Mouse (Mus musculus) neural tube, embryonic 11.5 days (tissue): ENCODE measurements around the gene Nxph1. TPM values are rescaled to one million over a fixed set of nuclear protein-coding genes. Genes with fewer than 3 reads are reported as not detected.
A peak's percentile ranks its signal among the peaks of the same experiment; 100 is the strongest.

Experiments
- ATAC-seq: fragments of 200-750 bp; cut with Nextera tagmentation; 2 replicates; pipeline ENCODE4 v1.8.0; 2017; ENCODE audit warnings: moderate number of reproducible peaks, mild to moderate bottlenecking, moderate TSS enrichment, moderate library complexity; ENCODE audit not compliant: insufficient read depth, low FRiP score, low TSS enrichment
- DNase-seq: peaks from one replicate; pipeline ENCODE4 v3.0.0-alpha.2; 2015; ENCODE audit warnings: low spot score
- H3K27ac ChIP-seq: fragments of 300-500 bp; sonication (generic); 2 replicates; pipeline ENCODE4 v1.5.1; 2014; ENCODE audit warnings: low read depth, mild to moderate bottlenecking, low read length
- H3K27me3 ChIP-seq: fragments of 300-500 bp; sonication (generic); 2 replicates; pipeline ENCODE4 v1.6.1; 2014; ENCODE audit warnings: mild to moderate bottlenecking, low read length, mixed read lengths; ENCODE audit not compliant: control insufficient read depth, insufficient read depth
- H3K36me3 ChIP-seq: fragments of 300-500 bp; sonication (generic); 2 replicates; pipeline ENCODE4 v1.6.1; 2014; ENCODE audit warnings: mild to moderate bottlenecking, low read length, moderate library complexity, mixed read lengths; ENCODE audit not compliant: control insufficient read depth, insufficient read depth
- H3K4me1 ChIP-seq: fragments of 300-500 bp; sonication (generic); 2 replicates; pipeline ENCODE4 v1.6.1; 2014; ENCODE audit warnings: low read length, mixed read lengths; ENCODE audit not compliant: control insufficient read depth, insufficient read depth
- H3K4me2 ChIP-seq: fragments of 300-500 bp; sonication (generic); 2 replicates; pipeline ENCODE4 v1.6.1; 2014; ENCODE audit warnings: low read depth, mild to moderate bottlenecking, moderate library complexity
- H3K4me3 ChIP-seq: fragments of 300-500 bp; sonication (generic); 2 replicates; pipeline ENCODE4 v1.5.1; 2014; ENCODE audit warnings: low read depth, low read length
- H3K9ac ChIP-seq: fragments of 300-500 bp; sonication (generic); 2 replicates; pipeline ENCODE4 v1.6.1; 2014; ENCODE audit warnings: mild to moderate bottlenecking, low read length
- H3K9me3 ChIP-seq: fragments of 300-500 bp; sonication (generic); 2 replicates; pipeline ENCODE4 v1.6.1; 2016; ENCODE audit warnings: low read length; ENCODE audit not compliant: control insufficient read depth
- whole genome bisulfite sequencing: fragments of 180-500 bp; shearing (Covaris S2); extraction: QIAGEN DNeasy Blood & Tissue Kit; methylation state at CpG from one replicate; pipeline ENCODE4 v1.1.7; 2014; 5-methylcytosine and 5-hydroxymethylcytosine counted together
- polyA plus RNA-seq: library from polyadenylated mRNA; unstranded; fragments of >200 nt; fragmentation: Nextera tagmentation; extraction: Ambion mirVana; gene quantifications from 2 replicates; pipeline ENCODE4 v1.2.1, GENCODE M21; 2014

Gene Nxph1
- polyA plus RNA-seq = 9.4 and 9.7 TPM in 2 replicates

DNA sequence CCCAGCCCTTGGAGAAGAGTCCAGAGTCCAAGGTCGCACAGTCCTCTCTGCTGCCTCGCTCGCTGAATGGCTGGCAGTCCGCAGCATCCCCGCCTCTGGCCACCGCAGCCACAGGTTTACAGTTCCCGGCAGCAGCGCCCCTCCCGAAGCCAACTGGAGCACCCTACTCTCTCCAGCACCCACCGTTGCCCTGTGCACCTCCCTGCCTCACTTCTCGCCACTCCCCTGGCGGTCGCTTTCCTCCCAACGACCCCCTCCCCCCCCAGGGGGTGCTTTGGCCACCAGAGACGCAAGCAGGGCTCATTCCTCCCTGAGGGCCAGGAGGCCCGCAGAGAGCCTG, at the start of gene Nxph1:
TSS of gene Nxph1 (plus strand) at position 301 of the 340 bp plus-strand sequence.
- DNase-seq = no peak

DNA sequence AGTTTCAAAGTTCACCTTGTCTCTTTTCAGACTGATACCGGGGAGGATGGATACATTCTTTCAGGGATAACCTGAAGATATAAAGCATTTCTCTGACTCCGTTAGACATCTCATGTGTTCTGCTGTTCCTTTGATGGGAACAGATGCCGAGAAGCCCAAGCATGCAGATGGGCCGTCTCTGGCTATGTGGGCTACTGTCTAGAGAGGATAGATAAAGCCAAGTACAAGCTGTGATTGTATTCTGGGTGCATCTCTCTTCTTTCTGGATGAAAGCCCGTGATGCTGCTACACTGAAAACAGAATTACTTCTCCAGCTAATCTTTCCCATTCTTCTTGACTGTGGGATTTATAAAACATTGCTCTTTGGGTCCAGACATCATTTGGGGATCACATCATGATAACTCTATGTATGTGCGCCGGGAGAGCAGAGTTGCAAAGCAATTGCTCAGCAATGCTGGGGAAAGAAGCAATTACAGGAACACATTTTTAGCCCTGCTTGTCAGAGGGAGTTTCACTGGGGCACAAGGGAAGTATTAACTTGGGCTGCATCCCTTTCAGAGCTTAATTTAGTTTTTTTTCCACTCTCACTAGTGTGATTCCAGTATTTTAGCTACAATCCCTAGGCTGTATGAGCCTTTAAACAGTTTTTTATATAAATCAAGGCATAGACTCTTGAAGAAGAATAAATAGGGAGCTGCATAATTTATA, 48.1 kb upstream of the Nxph1 start:
- H3K9me3 ChIP-seq = no peaks in the 10 kb centered on the region
- ATAC-seq (no peak), DNase-seq (no peak)
- no peaks in the 10 kb centered on the region for H3K27me3 ChIP-seq
- no peak overlapping the region for H3K4me2 ChIP-seq
- 0 out of 2 replicates have a peak, but pooled peaks cover 3% of the 10 kb centered on the region for H3K4me1 ChIP-seq
- H3K36me3 ChIP-seq = no peaks in the 10 kb centered on the region
- no peak overlapping the region for H3K9ac ChIP-seq
- H3K4me3 ChIP-seq = no peak overlapping the region
- no peak overlapping the region for H3K27ac ChIP-seq
- WGBS = 75% methylated on average over 7 of the region's 7 CpGs

More for the DNA sequence above, at the start of gene Nxph1:
- under 1% methylated on average over 16 of the region's 16 CpGs for WGBS
- H3K27me3 ChIP-seq = peaks cover 61% of the 10 kb centered on the region
- ATAC-seq = peak; percentile 18
- no peaks in the 10 kb centered on the region for H3K36me3 ChIP-seq
- no peaks in the 10 kb centered on the region for H3K9me3 ChIP-seq
- H3K4me1 ChIP-seq = peaks cover 2% of the 10 kb centered on the region; the same call in 1 of the 2 replicates
- no peak within 1 kb of the TSS for H3K27ac ChIP-seq
- H3K9ac ChIP-seq = no peak within 1 kb of the TSS
- H3K4me2 ChIP-seq = peak within 1 kb of the TSS; percentile 75
- peak within 1 kb of the TSS; percentile 40 for H3K4me3 ChIP-seq

DNA sequence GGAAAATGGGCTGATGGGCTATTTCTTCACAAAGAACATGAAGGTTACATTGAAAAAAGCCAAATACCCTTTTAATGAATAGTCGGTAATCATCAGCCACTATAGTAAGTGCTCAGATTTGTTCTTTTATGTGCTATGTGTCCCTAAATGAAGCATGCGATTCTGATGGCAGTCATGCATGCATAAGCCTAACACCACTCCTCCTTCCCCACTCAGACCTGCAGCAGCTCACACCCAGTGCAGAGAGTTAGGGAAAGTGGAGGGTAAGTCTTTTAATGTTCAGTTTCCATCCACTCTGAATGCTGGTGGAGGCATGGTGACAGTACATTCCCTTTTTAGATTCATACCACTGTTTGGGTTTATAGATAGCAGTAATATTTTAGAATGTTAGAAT, 47.5 kb upstream of the Nxph1 start:
- no peak for ATAC-seq
- 55% methylated on average over 2 of the region's 2 CpGs for WGBS
- no peak for DNase-seq

DNA sequence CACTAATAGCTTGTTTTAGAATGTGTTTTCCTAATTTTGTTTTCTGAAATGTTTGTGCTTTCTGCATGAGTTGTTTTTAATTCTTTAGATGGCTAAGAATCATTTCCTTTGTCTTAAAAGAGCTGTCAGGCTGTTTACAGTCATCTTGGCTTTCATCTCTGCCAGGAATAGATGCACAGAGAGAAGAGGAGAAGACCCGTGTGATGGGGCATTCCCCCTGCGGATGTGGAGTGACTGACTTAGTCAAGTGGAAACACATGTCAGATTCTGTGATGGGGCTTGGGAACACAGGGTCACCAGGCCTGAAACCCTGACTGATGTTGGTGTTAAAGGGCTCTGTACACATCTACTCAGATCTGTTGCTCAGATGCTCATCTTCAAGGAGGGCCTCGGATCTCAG, 40.3 kb upstream of the Nxph1 start:
- no peak overlapping the region for H3K4me2 ChIP-seq
- DNase-seq (no peak), ATAC-seq (no peak)
- H3K4me1 ChIP-seq = no peaks in the 10 kb centered on the region
- H3K27ac ChIP-seq = no peak overlapping the region
- 62% methylated on average over 3 of the region's 3 CpGs for WGBS
- H3K9ac ChIP-seq = no peak overlapping the region
- no peaks in the 10 kb centered on the region for H3K9me3 ChIP-seq
- H3K27me3 ChIP-seq = no peaks in the 10 kb centered on the region
- no peaks in the 10 kb centered on the region for H3K36me3 ChIP-seq
- no peak overlapping the region for H3K4me3 ChIP-seq

More for the DNA sequence above, 47.5 kb upstream of the Nxph1 start:
- Histone ChIP-seq H3K9ac (no peak overlapping the region), H3K9me3 (no peaks in the 10 kb centered on the region), H3K4me1 (0 out of 2 replicates have a peak, but pooled peaks cover 3% of the 10 kb centered on the region), H3K27ac (no peak overlapping the region), H3K4me2 (no peak overlapping the region), H3K36me3 (no peaks in the 10 kb centered on the region), H3K4me3 (no peak overlapping the region), H3K27me3 (no peaks in the 10 kb centered on the region)

DNA sequence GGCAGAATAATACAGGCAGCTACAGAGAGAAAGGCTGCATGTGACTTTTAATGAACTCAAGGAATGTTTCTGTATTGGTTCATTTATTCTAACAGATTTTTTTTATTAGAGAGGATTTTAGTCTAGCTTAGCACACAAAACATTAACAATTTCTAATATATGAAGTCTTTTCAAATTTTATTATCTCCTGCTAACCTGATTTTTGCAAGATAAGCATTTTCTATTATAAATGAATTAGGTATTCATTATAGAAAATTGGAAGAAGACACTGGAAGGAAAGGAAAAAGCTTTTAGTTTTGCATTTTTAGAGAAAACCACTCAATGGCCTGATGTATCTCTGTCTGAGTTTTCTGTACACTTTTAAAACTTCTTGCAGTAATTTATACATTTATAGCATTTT, 34.8 kb upstream of the Nxph1 start:
- Histone ChIP-seq H3K9ac (no peak overlapping the region), H3K4me2 (no peak overlapping the region), H3K27ac (no peak overlapping the region), H3K4me3 (no peak overlapping the region), H3K4me1 (no peaks in the 10 kb centered on the region), H3K27me3 (no peaks in the 10 kb centered on the region), H3K9me3 (no peaks in the 10 kb centered on the region), H3K36me3 (no peaks in the 10 kb centered on the region)
- ATAC-seq (no peak), DNase-seq (no peak)

DNA sequence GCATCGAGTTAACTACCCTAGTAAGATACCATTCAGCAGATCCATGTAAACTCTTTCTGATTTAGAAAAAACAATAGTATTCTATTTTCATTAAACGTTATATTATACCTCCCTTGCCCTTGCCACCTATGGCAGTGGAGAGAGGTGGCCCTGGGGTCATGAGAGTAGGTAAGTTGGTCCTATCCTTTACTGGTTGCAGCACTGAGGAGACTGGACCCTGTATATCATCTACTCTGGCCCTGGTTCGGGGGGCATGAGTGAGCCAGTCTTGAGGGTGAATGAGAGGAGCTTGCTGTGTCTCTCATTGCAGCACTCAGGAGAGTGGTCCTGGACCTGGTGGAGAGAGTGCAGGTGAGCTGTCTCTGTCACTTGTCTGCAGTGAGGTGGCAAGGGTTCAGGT, 33.5 kb upstream of the Nxph1 start:
- ATAC-seq = no peak
- no peak overlapping the region for H3K4me2 ChIP-seq
- no peaks in the 10 kb centered on the region for H3K36me3 ChIP-seq
- H3K4me1 ChIP-seq = no peaks in the 10 kb centered on the region
- H3K27me3 ChIP-seq = no peaks in the 10 kb centered on the region
- no peak overlapping the region for H3K27ac ChIP-seq
- 88% methylated on average over 3 of the region's 3 CpGs for WGBS
- no peaks in the 10 kb centered on the region for H3K9me3 ChIP-seq
- no peak overlapping the region for H3K9ac ChIP-seq
- DNase-seq = no peak
- no peak overlapping the region for H3K4me3 ChIP-seq

DNA sequence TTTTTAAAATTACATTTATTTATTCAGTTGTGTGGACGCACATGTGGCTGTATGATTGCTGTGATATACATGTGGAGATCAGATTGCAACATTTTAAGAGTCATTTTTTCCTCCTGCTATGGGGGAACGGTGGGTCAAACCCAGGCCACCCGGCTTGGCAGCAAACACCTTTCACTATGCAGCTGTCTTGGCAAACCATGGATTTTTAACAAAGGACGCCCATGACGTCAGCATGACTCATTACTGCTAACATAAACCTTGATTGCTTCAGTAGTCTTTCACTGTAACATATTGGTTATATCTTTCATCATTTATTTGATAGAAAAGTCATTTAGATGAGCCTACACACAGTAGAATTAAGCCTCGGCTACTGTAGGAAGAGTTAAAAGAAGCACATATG, 23.8 kb upstream of the Nxph1 start:
- no peaks in the 10 kb centered on the region for H3K4me1 ChIP-seq
- no peak overlapping the region for H3K4me3 ChIP-seq
- H3K9me3 ChIP-seq = no peaks in the 10 kb centered on the region
- H3K9ac ChIP-seq = no peak overlapping the region
- no peak overlapping the region for H3K27ac ChIP-seq
- DNase-seq (no peak), ATAC-seq (no peak)
- no peak overlapping the region for H3K4me2 ChIP-seq
- no peaks in the 10 kb centered on the region for H3K27me3 ChIP-seq
- H3K36me3 ChIP-seq = no peaks in the 10 kb centered on the region
- 79% methylated on average over 6 of the region's 6 CpGs for WGBS

DNA sequence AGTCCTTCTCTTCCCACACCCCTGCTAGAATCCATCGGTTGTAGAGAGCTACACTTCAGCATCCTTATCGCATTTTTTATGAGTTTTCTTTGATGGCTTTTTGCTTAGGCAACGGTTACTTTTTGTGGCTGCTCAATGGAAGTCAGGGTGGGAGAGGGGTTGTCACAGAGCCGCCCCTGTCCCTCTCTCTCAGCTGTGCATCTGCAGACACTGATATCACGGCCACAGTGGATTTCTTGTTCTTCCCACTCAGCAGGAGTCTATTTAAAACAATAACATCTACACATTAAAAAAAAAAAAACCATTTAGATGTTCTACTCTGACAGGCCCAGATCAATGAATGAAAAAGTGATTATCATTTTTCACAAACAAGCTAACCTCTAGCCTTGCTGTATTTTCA, 13.0 kb upstream of the Nxph1 start:
- 40% methylated on average over 5 of the region's 5 CpGs for WGBS
- no peaks in the 10 kb centered on the region for H3K36me3 ChIP-seq
- no peak overlapping the region for H3K4me3 ChIP-seq
- H3K4me2 ChIP-seq = no peak overlapping the region
- H3K4me1 ChIP-seq = no peaks in the 10 kb centered on the region
- no peaks in the 10 kb centered on the region for H3K27me3 ChIP-seq
- no peak overlapping the region for H3K27ac ChIP-seq
- no peak for ATAC-seq
- no peak for DNase-seq
- H3K9ac ChIP-seq = no peak overlapping the region
- H3K9me3 ChIP-seq = no peaks in the 10 kb centered on the region

DNA sequence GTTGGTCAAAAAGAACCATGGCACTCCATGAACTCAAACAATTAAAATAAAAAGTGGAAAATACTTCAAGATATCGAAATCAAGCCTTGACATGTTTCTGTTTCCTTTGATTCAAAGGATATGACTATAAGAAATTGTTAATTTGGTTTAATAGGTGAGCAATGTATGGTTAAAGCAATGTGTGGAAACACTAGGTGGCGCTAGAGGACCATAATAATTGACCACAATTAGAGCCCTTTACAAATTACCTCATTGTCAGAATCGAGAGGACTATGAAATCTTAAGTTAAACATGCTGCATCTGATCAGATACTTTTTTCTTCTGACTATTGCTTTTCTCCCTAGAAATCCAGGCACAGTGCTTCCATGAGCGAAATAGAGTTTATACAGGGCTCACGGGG, 12.5 kb upstream of the Nxph1 start:
- H3K9me3 ChIP-seq = no peaks in the 10 kb centered on the region
- H3K27me3 ChIP-seq = no peaks in the 10 kb centered on the region
- peak; percentile 86 for ATAC-seq
- peak; percentile 64 for DNase-seq
- WGBS = 18% methylated on average over 5 of the region's 5 CpGs
- H3K9ac ChIP-seq = no peak overlapping the region
- no peak overlapping the region for H3K4me3 ChIP-seq
- no peaks in the 10 kb centered on the region for H3K4me1 ChIP-seq
- no peaks in the 10 kb centered on the region for H3K36me3 ChIP-seq
- no peak overlapping the region for H3K4me2 ChIP-seq
- H3K27ac ChIP-seq = no peak overlapping the region
